Mouse (Mus musculus): ENCODE results near the gene Acp7. TPM values are rescaled to one million over a fixed set of nuclear protein-coding genes. Genes with fewer than 3 reads are reported as not detected.

Gene Acp7
- polyA plus RNA-seq, 1 experiment from 2014 or later = not detected

- Histone ChIP-seq H3K9me3 (no peaks in the 10 kb centered on the region), H3K4me3 (peak within 1 kb of the TSS; percentile 77), H3K9ac (peak within 1 kb of the TSS; percentile 66), H3K36me3 (no peaks in the 10 kb centered on the region), H3K27ac (peak within 1 kb of the TSS; percentile 91), H3K27me3 (no peaks in the 10 kb centered on the region), H3K4me2 (peak within 1 kb of the TSS; percentile 83), H3K4me1 (peaks cover 57% of the 10 kb centered on the region)
- WGBS = under 1% methylated on average over 66 of the region's 66 CpGs
- peak; percentile 93 for ATAC-seq (ENCODE audit: borderline replicate concordance, extremely low read depth, low FRiP score, low TSS enrichment)
Measured at GRCm38 (mm10) chr7:28597642-28598446, 33.3 kb downstream of the Acp7 start, which contains the start of the genes Samd4b and Pak4. Gene Samd4b (minus strand): TSS chr7:28598144. Gene Pak4 (minus strand): TSS chr7:28598185.

- Histone ChIP-seq H3K4me2 (peak overlapping the region; percentile 83), H3K4me3 (peak overlapping the region; percentile 77), H3K9me3 (no peaks in the 10 kb centered on the region), H3K4me1 (peaks cover 63% of the 10 kb centered on the region), H3K36me3 (no peaks in the 10 kb centered on the region), H3K9ac (peak overlapping the region; percentile 66), H3K27me3 (no peaks in the 10 kb centered on the region), H3K27ac (peak overlapping the region; percentile 91)
- ATAC-seq (ENCODE audit: borderline replicate concordance, extremely low read depth, low FRiP score, low TSS enrichment) = 0 out of 2 replicates have a peak, but pooled peaks have one; percentile 0
- WGBS = 4% methylated on average over 9 of the region's 9 CpGs
Measured at GRCm38 (mm10) chr7:28597277-28597570, 33.9 kb downstream of the Acp7 start.

GRCm38 (mm10) chr7:28596436-28597276 is 34.5 kb downstream of the Acp7 start:
- Histone ChIP-seq H3K27ac (peak overlapping the region; percentile 91), H3K27me3 (no peaks in the 10 kb centered on the region), H3K36me3 (no peaks in the 10 kb centered on the region), H3K4me1 (peaks cover 68% of the 10 kb centered on the region), H3K4me3 (peak overlapping the region; percentile 77), H3K4me2 (peak overlapping the region; percentile 83), H3K9ac (peak overlapping the region; percentile 66), H3K9me3 (no peaks in the 10 kb centered on the region)
- WGBS = 32% methylated on average over 20 of the region's 20 CpGs
- ATAC-seq (ENCODE audit: borderline replicate concordance, extremely low read depth, low FRiP score, low TSS enrichment) = peak; percentile 62

- no peak for ATAC-seq (ENCODE audit: borderline replicate concordance, extremely low read depth, low FRiP score, low TSS enrichment)
Measured at GRCm38 (mm10) chr7:28595751-28596435, 35.2 kb downstream of the Acp7 start.

GRCm38 (mm10) chr7:28593206-28594111 is 37.7 kb downstream of the Acp7 start:
- 31% methylated on average over 14 of the region's 14 CpGs for WGBS
- H3K9ac ChIP-seq = 0 out of 2 replicates have a peak overlapping the region, but pooled peaks have one; percentile 2

More at GRCm38 (mm10) chr7:28595751-28596435, 35.2 kb downstream of the Acp7 start:
- Histone ChIP-seq H3K9me3 (no peaks in the 10 kb centered on the region), H3K4me2 (peak overlapping the region; percentile 83), H3K27ac (peak overlapping the region; percentile 91), H3K4me3 (peak overlapping the region; percentile 77; the same call in 1 of the 2 replicates), H3K36me3 (no peaks in the 10 kb centered on the region), H3K27me3 (no peaks in the 10 kb centered on the region), H3K9ac (peak overlapping the region; percentile 13; the same call in 1 of the 2 replicates), H3K4me1 (peaks cover 69% of the 10 kb centered on the region)
- WGBS = 62% methylated on average over 8 of the region's 8 CpGs

GRCm38 (mm10) chr7:28591862-28592261 is 39.3 kb downstream of the Acp7 start:
- no peak overlapping the region for H3K4me3 ChIP-seq
- no peaks in the 10 kb centered on the region for H3K27me3 ChIP-seq
- WGBS = 57% methylated on average over 1 of the region's 1 CpGs
- peaks cover 89% of the 10 kb centered on the region for H3K4me1 ChIP-seq
- H3K36me3 ChIP-seq = no peaks in the 10 kb centered on the region
- no peak for ATAC-seq (ENCODE audit: borderline replicate concordance, extremely low read depth, low FRiP score, low TSS enrichment)
- no peaks in the 10 kb centered on the region for H3K9me3 ChIP-seq
- H3K27ac ChIP-seq = no peak overlapping the region
- no peak overlapping the region for H3K9ac ChIP-seq
- no peak overlapping the region for H3K4me2 ChIP-seq

More at GRCm38 (mm10) chr7:28593206-28594111, 37.7 kb downstream of the Acp7 start:
- peak overlapping the region; percentile 48 for H3K27ac ChIP-seq
- no peaks in the 10 kb centered on the region for H3K9me3 ChIP-seq
- H3K4me1 ChIP-seq = peaks cover 79% of the 10 kb centered on the region
- H3K27me3 ChIP-seq = no peaks in the 10 kb centered on the region
- H3K4me3 ChIP-seq = no peak overlapping the region
- no peak for ATAC-seq (ENCODE audit: borderline replicate concordance, extremely low read depth, low FRiP score, low TSS enrichment)
- peak overlapping the region; percentile 6; the same call in 1 of the 2 replicates for H3K4me2 ChIP-seq
- no peaks in the 10 kb centered on the region for H3K36me3 ChIP-seq

GRCm38 (mm10) chr7:28587644-28588043 is 43.5 kb downstream of the Acp7 start:
- Histone ChIP-seq H3K9me3 (no peaks in the 10 kb centered on the region), H3K9ac (no peak overlapping the region), H3K4me3 (no peak overlapping the region), H3K36me3 (no peaks in the 10 kb centered on the region), H3K27me3 (no peaks in the 10 kb centered on the region), H3K27ac (peak overlapping the region; percentile 56), H3K4me2 (no peak overlapping the region; the same call in 1 of the 2 replicates), H3K4me1 (peaks cover 87% of the 10 kb centered on the region)
- peak; percentile 31; the same call in 1 of the 2 replicates for ATAC-seq (ENCODE audit: borderline replicate concordance, extremely low read depth, low FRiP score, low TSS enrichment)

GRCm38 (mm10) chr7:28586663-28587411 is 44.3 kb downstream of the Acp7 start:
- ATAC-seq (ENCODE audit: borderline replicate concordance, extremely low read depth, low FRiP score, low TSS enrichment) = no peak
- H3K4me2 ChIP-seq = no peak overlapping the region
- H3K9ac ChIP-seq = no peak overlapping the region

GRCm38 (mm10) chr7:28585001-28585400 is 46.1 kb downstream of the Acp7 start:
- H3K36me3 ChIP-seq = no peaks in the 10 kb centered on the region
- no peak overlapping the region for H3K4me2 ChIP-seq
- H3K27me3 ChIP-seq = no peaks in the 10 kb centered on the region
- 54% methylated on average over 6 of the region's 6 CpGs for WGBS
- H3K9me3 ChIP-seq = no peaks in the 10 kb centered on the region
- H3K27ac ChIP-seq = peak overlapping the region; percentile 79
- peaks cover 78% of the 10 kb centered on the region for H3K4me1 ChIP-seq
- no peak for ATAC-seq (ENCODE audit: borderline replicate concordance, extremely low read depth, low FRiP score, low TSS enrichment)
- no peak overlapping the region for H3K4me3 ChIP-seq
- H3K9ac ChIP-seq = no peak overlapping the region

More at GRCm38 (mm10) chr7:28586663-28587411, 44.3 kb downstream of the Acp7 start:
- peaks cover 85% of the 10 kb centered on the region for H3K4me1 ChIP-seq
- H3K4me3 ChIP-seq = no peak overlapping the region
- no peaks in the 10 kb centered on the region for H3K27me3 ChIP-seq
- H3K27ac ChIP-seq = peak overlapping the region; percentile 56
- H3K9me3 ChIP-seq = no peaks in the 10 kb centered on the region
- H3K36me3 ChIP-seq = no peaks in the 10 kb centered on the region
- WGBS = 48% methylated on average over 6 of the region's 6 CpGs

- H3K9ac ChIP-seq = no peak overlapping the region
Measured at GRCm38 (mm10) chr7:28584468-28584867, 46.7 kb downstream of the Acp7 start.

More at GRCm38 (mm10) chr7:28584468-28584867, 46.7 kb downstream of the Acp7 start:
- H3K27ac ChIP-seq = peak overlapping the region; percentile 79
- H3K4me1 ChIP-seq = peaks cover 83% of the 10 kb centered on the region
- no peaks in the 10 kb centered on the region for H3K27me3 ChIP-seq
- ATAC-seq (ENCODE audit: borderline replicate concordance, extremely low read depth, low FRiP score, low TSS enrichment) = no peak
- WGBS = 48% methylated on average over 4 of the region's 4 CpGs
- 0 out of 2 replicates have a peak overlapping the region, but pooled peaks have one; percentile 8 for H3K4me2 ChIP-seq
- 0 out of 2 replicates have a peak, but pooled peaks cover 3% of the 10 kb centered on the region for H3K36me3 ChIP-seq
- no peak overlapping the region for H3K4me3 ChIP-seq
- no peaks in the 10 kb centered on the region for H3K9me3 ChIP-seq
